Mouse (Mus musculus) right cerebral cortex, postnatal 14 days (tissue): Measurements from ENCODE around the gene Fndc3b.
"Not testable (repeated sequence)": the region's sequence is repeated elsewhere in the genome, so short reads cannot be mapped to it uniquely, and the experiment has no call there.

Experiments used
- DNase-seq: peaks from one replicate; pipeline ENCODE4 v3.0.0; 2022

Fndc3b gene

DNA sequence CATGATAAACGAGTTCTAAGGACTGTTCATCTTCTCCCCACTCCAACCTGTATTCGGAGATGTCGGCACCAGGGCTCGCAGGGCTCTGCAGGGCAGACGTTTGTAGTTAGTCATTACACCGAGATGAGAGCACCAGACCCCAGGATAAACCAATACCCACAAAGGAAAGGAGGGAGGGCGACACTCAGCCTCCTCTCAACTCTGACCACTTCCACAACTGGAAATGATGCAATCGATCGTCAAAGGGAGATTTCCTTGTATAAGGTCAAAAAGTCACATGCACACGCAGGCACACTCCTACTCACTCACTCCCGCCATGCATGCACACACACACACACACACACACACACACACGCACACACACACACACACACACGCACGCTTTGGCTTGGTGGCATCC, 254.6 kb downstream of the Fndc3b start:
- DNase-seq: no peak

DNA sequence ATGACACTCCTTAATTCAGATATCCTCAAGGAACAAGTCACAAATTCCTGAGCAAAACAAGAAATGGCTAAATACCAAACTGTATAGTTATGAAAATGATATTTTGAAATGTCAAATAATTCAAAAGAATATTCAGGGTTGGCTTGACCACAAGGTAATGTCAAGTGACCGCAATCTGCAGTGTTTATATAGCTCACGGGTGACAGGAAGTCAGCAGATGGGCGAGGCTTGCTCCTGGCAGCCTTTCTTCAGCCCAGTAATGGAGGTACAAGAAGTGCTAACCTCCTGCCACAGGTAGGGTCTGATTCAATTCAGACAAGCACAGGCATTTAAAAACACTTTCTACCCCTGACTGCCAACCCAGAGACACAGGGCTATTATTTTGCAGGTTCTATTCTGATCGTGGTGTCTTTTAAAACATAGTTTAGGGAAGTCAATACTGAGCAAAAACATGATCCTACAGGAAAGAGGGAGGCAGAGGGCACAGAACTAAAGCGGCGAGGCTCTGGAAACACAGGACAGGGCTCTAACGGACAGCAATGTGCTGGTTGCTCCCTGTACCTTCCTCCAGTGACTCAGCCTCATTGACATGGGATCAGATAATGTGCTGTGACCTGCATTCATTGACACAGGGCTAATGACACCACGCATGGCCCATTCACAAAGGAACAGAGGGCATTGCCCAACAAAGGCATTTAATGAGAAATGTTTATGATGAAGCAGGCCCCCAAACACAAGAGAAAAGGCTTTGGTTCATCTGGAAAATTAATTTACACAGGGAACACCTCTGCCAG, 256.5 kb downstream of the Fndc3b start:
- no peak for DNase-seq

DNA sequence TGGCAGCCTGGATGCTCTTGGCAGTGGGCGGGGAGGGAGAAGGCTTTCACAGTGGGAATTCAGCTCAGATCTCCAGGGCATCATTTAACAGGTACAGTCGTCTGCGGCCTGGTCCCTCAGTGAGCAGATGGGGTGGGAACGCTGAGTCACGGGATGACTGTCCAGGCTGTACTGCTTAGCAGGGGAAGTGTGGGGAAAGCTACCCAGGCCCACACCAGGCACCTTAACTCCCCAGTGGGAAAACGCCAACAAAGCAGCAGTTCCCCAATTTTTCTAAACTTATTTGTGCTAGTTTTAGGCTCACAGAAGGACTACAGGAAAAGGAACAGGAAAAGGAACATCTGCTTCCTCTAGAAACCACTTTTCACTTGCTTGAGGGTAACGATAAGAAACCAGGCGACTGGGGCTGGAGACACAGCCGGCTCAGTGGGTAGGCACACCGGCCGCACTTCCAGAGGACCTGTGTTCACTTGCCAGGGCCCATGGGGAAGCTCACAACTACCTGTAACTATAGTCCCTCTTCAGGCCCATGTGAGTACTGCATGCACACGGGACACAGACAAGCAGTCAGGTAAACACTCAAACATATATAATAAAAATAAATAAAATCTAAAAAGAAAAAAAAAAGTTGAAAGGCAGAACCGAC, 257.5 kb downstream of the Fndc3b start:
- DNase-seq: no peak

DNA sequence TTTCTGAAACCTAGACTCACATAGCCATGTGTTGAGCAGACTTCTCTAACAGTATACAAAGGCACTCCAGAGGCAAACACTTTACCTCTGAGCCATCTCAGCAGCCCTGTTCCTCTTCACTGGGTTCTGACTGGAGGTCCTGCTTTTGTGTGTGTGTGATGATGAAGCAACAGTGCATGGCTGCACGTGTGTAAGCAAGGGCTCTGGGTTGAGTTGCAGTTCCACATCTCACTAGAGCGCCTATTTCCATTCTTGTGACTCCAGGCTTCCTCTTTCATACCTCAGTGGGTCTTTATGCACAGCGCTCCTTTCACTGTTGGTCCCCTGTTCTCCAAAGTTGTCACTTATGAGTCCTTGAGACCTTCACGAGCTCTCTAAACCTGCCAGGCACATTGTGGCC, 261.7 kb downstream of the Fndc3b start:
- peak; percentile 2 for DNase-seq

DNA sequence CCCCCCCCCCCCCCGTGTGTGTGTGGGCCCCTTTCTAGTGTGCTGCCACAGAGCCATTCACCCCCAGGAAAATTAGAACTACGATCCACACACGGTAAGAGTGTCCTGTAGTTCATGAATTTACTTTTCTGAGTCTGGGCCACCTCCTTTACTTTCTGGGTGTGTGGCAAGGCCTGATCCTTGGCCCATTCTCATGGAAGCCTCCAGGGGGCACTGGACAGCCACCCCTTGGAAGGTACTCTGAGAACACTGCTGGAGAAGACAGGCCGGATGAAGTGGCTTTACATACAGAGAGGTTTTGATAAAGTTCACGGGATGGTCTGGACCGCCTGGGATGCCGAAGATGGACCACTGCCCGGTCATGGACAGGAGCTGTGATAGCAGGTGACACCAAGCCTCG, 262.7 kb downstream of the Fndc3b start:
- DNase-seq: peak; percentile 4

DNA sequence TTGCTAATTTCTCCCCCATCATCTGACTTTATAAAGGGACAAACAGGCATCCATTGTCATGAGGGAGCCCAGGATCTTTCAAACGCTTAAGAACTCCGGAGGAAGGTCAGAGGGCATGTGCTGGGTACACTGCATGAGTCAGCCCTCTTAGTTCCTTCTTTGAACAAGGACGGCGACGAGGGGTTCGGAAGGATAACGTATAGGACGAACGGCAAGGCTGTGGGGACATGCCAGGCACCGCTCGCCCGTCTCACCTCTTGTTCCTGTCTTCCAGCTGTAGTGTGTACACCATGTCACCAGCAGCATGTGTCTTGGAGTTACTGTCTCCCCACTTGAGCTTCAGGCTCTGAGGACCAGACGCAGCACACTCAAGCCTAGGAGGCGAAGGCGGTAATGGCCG, 271.4 kb downstream of the Fndc3b start:
- no peak for DNase-seq

DNA sequence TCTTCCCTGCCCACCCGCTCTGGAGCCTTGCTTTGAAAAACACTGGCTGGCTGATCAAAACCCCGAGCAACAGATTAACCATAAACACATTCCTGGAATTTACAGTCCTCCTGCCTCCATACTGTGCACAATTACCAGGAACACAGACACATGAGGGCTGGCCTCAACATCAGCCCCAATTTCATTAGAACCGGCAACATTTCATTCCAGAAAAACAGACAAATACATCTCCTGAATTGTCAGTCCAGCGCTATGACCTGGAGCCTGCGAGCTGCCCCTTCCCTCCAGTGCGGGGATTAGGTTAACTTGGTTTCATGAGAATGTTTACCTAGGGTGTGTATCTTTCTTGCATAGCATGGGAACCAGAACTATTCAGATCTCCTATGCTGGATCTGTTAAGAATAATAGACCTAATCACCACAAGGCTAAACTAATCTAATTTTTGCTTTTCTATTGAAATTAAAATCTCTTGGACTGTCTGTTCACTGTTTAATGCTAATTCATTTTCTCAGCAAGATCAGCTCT, 275.9 kb downstream of the Fndc3b start:
- no peak for DNase-seq

DNA sequence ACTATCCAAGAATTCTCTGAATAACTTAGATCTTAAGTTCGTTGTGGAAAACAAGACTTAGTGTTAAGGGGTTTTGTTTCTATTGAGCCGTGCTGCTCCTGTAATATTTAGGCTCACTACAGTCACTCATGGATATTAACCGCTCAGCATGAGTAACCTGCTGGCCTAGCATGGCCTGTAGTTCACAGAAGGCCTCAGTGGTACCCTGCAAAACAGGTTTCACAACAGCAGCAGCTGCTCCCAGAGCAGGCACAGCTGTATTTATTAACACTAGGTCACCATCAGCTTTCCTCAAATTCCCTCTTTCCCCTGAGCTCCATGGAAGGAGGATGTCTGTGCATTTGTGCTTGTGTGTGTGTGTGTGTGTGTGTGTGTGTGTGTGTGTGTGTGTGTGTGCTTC, 278.1 kb downstream of the Fndc3b start:
- no peak for DNase-seq

DNA sequence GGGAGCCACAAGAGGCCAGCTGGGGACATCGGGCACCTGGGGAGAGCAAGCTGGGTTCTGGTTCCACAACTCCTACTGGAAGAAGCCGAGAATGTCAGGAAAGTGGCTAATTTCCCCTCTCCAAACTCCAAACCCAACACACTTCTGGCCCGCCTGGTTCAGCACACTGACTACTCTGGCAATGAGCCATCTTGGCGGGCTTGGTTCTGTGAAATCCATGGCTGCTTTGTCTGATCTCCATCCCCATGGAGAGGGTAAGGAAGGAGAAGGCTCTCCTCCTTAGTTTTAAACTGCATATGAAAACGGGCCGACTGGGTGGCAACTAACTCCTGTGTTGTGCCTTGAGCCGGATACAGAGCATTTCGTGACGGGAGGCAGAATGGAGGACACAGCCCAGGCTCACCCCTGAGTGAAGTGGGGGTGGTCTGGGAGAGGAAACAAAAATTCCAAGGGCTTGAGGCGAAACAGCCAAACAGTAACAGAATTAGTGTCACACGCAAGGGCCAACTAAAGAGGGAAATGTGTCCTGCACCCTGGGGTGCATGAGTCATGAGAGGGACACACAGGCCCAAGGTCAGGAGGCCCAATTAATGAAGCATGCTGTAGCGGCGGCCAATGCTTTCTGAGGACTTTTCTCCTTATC, 280.4 kb downstream of the Fndc3b start:
- DNase-seq: peak; percentile 42

DNA sequence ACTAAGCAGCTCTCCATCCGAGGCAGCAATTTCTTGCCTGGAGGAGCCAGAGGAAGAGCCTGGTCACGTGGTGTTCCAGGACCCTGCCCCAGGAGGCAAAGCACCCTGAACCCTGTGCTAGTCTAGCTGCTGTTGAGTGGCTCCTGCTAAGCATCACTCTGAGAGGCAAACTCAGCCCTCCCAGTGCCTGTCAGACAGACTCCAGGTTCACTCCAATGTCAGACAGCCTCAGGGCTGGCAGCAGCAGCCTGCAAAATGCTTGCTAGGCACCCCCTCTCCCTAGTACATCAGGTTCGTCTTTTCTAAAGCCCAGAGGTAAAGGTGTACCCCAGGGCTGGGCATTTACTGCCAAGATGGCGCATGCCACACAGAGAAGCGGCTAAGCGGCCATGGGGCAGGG, 283.7 kb downstream of the Fndc3b start:
- no peak for DNase-seq

DNA sequence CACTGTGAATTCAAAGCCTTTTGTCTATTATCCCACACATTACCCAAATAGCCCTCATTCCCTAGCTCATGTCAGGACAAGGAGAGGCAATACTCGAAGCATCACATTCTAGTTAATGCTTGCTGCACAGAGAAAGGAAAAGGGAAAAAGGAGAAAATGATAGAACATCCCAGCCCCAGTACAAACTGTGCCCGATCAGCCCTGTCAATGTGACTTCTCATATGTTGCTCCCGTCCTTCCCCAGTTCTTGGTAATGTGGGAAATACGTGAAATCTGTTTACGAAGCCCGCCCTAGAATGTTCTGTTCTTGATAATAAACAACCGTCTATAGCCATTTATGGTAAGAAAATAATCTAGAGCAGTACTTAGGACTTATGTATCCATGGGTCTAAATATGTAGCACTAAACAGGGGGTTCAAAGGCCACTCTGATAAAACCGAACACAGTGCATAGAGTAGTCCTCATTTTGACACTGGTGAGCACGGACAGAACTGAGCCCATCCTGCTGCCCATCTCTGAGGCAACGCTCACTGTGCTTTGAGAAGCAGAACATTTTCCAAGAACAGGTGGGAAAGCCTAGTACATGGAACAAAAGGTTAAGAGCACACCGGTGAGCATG, 286.9 kb downstream of the Fndc3b start:
- DNase-seq: no peak

DNA sequence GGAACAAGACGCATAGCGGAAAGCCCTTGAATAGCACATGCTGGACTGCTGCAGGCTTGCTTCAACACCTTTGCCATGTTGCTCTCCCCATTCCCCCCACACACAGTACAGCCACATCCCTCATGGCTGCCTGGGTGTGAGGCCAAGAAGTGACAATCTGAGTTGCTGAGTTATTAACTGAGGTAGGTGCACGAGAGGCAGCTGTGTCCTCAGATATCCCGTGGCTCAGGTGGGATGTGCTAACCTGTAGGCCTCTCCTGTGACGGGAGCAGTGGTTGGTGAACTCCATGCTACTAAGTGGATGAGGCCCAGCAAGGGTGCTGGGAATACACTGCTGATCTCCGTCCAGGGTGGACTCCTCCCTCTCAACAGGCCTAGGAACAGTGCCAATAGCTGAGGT, 288.6 kb downstream of the Fndc3b start:
- DNase-seq: no peak

DNA sequence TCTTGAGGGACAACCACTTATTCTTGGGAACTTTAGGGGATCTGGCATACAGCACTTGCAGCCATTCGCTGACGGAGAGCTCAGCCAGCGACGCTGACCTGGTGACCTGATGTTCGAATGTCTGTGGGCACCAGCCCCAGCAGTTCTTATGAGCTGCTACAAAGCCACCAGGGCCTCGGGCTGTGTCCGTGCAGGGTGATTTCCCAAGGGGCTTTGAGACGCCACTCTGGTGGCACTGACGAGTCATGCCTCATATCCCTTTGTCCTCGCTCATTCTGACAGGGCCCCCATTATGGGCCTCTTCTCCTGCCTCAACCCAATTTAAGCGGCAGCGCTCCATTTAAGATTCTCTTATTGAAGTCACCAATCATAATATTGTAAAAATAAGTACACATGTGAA, 289.1 kb downstream of the Fndc3b start:
- DNase-seq: no peak

DNA sequence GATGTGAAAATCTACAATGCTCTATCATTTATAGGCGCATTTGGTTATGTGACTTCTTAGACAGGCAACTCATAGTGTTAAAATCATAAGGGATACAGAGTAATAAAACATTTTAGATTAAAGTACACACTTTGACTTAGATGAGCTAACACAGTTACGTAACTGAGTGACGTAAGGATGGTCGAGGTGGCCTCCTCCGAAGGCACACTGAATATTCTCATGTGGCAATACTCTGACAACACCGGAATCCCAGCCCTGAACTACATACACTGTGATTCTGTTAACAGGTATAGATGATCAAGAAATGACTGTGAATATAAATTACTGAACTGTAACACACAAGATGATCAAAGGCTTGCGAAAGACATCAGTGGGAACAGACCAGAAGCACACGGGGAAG, 292.5 kb downstream of the Fndc3b start:
- no peak for DNase-seq

DNA sequence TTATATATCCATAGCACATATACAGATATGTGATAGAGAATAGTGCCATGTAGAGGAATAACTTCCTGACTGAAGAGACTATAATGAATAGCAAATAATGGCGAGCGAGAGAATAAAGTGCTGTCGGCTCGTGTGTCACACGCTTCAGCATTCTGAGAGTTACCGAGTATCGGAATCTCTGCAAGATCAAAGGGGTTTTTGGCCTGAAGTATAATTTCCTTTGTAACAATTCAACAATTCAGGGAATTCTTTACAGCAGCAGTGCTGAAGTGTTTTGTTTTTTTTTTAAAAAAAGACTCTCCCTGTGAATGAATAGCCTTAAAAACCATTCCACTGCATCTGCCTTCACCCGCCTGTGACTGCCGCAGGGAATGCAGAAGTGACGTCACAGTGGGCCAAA, 294.3 kb downstream of the Fndc3b start:
- no peak for DNase-seq

DNA sequence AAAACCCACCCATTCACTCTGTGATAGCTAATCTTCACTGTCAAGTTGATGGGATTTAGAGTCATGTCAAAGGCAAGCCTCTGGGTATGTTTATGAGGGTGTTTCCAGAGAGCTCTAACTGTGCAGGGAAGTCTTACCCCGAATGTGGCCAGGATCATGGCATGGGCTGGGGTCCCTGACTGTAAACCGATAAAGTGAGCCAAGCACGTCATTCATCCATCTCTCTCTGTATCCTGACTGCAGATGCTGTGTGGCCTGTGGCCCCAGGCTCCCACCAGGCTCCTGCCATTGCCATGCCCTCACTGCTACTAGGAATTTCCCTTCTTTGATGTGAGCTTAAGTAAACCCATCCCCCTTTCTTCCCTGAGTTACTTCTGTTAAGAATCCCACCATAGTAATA, 297.5 kb downstream of the Fndc3b start:
- DNase-seq: no peak

DNA sequence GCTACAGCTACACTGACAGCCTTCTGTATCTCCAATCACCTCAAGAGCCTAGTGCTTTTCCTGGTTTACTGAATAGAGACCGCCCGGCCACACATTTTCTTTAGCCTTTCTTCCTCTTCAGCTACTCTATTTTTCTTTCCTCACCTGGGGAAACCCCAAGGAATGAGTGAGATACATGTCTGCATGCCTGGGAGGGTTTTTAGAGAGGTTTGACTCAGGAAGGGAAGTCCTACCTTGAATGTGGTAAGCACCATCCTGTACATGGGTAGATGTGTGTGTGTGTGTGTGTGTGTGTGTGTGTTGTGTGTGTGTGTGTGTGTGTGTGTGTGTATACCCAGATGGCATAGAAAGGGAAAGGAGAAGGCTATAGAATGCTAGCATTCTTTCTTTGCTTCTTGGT, 299.8 kb downstream of the Fndc3b start:
- no peak for DNase-seq

DNA sequence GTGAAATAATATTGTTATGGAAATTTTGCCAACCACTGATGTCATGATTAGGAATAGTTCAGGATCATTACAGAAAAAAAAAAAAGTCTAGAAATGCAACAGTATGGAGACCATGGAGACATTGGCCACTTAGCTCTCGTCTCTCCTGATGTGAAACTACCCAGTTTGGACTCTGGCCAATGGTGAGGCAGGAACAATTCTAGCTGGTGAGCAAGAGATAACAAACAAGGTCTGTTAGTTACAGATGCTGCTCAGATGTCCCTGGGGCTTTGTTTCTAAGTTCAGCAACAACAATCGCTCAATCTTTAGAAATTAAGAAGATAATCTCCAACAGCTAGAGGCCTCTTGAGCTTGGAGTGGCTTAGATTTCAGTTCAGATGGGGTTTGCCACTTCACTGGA, 302.5 kb downstream of the Fndc3b start:
- DNase-seq: no peak

DNA sequence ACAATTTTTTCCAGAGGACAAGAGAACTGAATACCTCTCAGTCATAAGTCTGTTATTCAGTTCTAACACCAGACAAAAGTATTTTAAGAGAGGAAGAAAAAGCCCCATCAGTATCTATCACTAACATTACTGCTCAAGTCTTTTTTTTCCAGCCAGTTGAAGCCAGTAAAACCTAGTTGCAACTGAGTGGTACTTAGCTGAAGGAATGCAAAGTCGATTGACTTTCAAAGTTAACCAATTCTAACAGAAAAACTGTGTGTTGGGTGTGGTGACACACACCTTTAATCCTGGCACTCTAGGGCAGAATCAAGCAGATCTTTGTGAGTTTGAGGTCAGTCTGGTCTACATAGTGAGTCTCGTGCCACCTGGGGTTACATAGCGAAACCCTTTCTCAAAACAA, 304.7 kb downstream of the Fndc3b start:
- DNase-seq: no peak

DNA sequence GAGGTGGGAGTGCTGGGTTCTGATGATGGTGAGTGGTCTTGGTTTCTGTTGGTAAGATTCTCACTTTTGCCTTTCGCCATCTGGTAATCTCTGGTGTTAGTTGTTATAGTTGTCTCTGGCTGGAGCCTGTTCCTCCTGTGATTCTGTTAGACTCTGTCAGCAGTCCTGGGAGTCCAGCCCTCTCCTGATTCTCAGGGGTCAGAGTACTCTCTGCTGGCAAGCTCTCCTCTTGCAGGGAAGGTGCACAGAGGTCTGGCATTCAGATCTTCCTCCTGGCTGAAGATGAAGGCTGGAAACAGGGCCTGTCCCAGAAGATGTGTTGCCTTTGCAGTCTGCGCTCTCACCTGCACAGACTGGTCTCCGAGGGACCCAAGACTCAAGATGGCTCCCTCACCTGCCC, 310.1 kb downstream of the Fndc3b start:
- DNase-seq: not testable (repeated sequence)

DNA sequence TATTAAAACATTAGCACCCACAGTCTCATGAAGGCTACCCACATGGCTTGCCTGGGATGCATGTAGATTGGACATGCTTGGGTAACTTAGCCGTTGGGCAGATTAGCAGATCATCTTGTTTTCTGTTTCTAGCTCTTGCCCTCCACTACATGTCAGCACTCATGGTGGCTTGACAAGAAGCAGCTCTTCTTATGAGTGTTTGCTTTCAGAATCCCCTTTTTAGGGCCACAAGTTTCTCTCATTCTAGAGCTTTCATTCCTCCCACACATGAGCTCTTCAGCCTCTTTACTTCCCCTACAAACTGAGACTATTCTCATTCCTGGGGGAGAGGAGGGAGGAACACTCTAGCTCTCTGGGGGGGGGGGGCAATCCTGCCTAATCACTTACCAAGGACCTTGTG, 321.2 kb downstream of the Fndc3b start:
- DNase-seq: no peak

DNA sequence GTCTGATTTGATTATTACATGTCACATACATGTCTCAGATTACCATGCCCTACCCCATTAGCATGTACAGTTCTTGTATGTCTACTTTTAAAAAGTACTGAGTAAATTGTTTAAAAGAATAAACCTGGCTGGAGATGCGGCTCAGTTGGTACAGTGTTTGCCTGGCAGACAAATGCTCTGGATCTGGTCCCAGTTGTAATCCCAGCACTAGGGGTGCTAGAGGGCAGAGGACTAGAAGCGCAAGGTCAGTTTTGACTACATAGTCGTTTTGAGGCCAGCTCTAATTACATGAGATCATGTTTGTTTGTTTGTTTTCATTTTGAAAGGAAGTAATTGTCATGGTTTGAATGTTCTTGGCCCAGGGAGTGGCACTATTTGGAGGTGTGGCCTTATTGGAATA, 326.3 kb downstream of the Fndc3b start:
- no peak for DNase-seq

DNA sequence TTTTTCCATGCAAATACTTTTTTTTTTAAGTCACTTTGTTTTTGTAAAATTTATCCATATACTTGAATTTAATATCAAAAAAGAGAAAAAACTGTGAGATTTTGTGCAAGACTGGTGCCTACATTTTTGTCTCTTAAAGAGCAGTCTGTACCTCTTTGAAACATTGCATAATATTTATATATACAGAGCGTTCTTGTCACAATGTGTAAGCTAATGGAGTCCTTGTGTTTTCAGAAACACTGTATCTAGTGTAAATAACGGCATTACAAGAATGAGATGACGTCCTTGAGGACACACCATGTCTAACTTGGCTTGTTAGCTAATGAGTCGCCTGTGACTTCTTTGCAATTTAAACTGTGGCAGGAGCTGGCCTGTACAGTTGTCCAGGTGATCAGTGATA, 333.2 kb downstream of the Fndc3b start:
- DNase-seq: no peak

DNA sequence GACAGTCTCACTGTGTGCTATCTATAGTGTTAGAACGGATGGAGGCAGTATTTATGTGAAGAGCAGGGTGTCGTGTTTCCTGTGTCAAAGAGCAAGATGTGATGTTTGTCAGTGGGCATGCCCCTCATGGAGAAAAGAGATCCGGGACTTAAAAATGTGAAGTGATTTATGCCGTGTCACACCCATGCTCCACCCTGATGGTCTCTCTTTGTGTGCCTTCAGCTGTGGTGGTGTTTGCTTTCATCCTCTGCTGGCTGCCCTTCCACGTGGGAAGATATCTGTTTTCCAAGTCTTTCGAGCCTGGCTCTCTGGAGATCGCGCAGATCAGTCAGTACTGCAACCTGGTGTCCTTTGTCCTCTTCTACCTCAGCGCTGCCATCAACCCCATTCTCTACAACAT, 336.7 kb downstream of the Fndc3b start:
- no peak for DNase-seq
